In genomic region chr5:106205724-106206123, GRCm38 (mm10) we compare ENCODE assay signal across 15 mouse cellular contexts.
DNase-seq lines count a peak whose midpoint lies in the region; ATAC-seq lines count a peak whose summit lies in the region.
"Had no signal": no experiment of that assay in that cellular context is flagged by ENCODE, and none has a peak within 500 bp of the region (broad histone marks: within the 10 kb centered on the region; RNA-seq: fewer than 3 reads in every experiment).

No protein-coding gene starts in this region.

- no peaks in the 10 kb centered on the region for H3K36me3 ChIP-seq in forebrain, embryonic 13.5 days (ENCODE audit: poor library complexity, severe bottlenecking)
- no peaks in the 10 kb centered on the region for H3K36me3 ChIP-seq in midbrain, embryonic 10.5 days
- no peaks in the 10 kb centered on the region for H3K36me3 ChIP-seq in neural tube, embryonic 14.5 days (ENCODE audit: control insufficient read depth, insufficient read depth, low read length)
- H3K36me3 ChIP-seq in heart, embryonic 11.5 days (ENCODE audit: control insufficient read depth, insufficient read depth, low read length), result no peaks in the 10 kb centered on the region

- DNase-seq in embryo, embryonic 9.5 days (ENCODE audit: extremely low spot score), result peak; percentile 18
- peak; percentile 17 for DNase-seq in midbrain, embryonic 10.5 days (ENCODE audit: low spot score)
- DNase-seq in left cerebral cortex, adult 11 months (ENCODE audit: low spot score), result no peak
- no peak for DNase-seq in urinary bladder, postnatal 14 days (ENCODE audit: low spot score)
- DNase-seq: cerebellum, adult 8-10 months; gastrocnemius, postnatal 36 days; heart, postnatal 14 days; kidney, adult 11 months; spleen, adult 18-20 months had no signal

- no peak overlapping the region for H3K4me3 ChIP-seq in forebrain, embryonic 13.5 days
- H3K4me3 ChIP-seq in midbrain, embryonic 10.5 days, result no peak overlapping the region
- no peak overlapping the region for H3K4me3 ChIP-seq in neural tube, embryonic 14.5 days (ENCODE audit: low read depth, low read length)
- H3K4me3 ChIP-seq in heart, embryonic 11.5 days (ENCODE audit: low read depth, low read length), result no peak overlapping the region
- H3K4me3 ChIP-seq: erythroblast, embryonic 14.5 days; layer of hippocampus, adult 2 months had no signal

- no peaks in the 10 kb centered on the region for H3K9me3 ChIP-seq in forebrain, embryonic 13.5 days (replicated peaks)
- H3K9me3 ChIP-seq in midbrain, embryonic 10.5 days (replicated peaks), result no peaks in the 10 kb centered on the region
- no peaks in the 10 kb centered on the region for H3K9me3 ChIP-seq in neural tube, embryonic 14.5 days (ENCODE audit: control insufficient read depth, low read length)
- H3K9me3 ChIP-seq in heart, embryonic 11.5 days (replicated peaks; ENCODE audit: control insufficient read depth, low read length), result no peaks in the 10 kb centered on the region

- peaks cover 21% of the 10 kb centered on the region for H3K4me1 ChIP-seq in forebrain, embryonic 13.5 days
- peaks cover 16% of the 10 kb centered on the region for H3K4me1 ChIP-seq in midbrain, embryonic 10.5 days
- peaks cover 19% of the 10 kb centered on the region for H3K4me1 ChIP-seq in neural tube, embryonic 14.5 days (ENCODE audit: control insufficient read depth, insufficient read depth, low read length)
- no peaks in the 10 kb centered on the region for H3K4me1 ChIP-seq in heart, embryonic 11.5 days (ENCODE audit: control insufficient read depth, insufficient read depth, low read length)

- H3K27me3 ChIP-seq in forebrain, embryonic 13.5 days, result peaks cover 3% of the 10 kb centered on the region; the same call in 1 of the 2 replicates
- H3K27me3 ChIP-seq in midbrain, embryonic 10.5 days (ENCODE audit: low read depth, poor library complexity, severe bottlenecking), result no peaks in the 10 kb centered on the region
- no peaks in the 10 kb centered on the region for H3K27me3 ChIP-seq in neural tube, embryonic 14.5 days (ENCODE audit: control insufficient read depth, insufficient read depth, low read length)
- H3K27me3 ChIP-seq in heart, embryonic 11.5 days (ENCODE audit: control insufficient read depth, insufficient read depth, low read length), result no peaks in the 10 kb centered on the region

- WGBS in forebrain, embryonic 13.5 days, result 1% methylated on average over 6 of the region's 6 CpGs
- WGBS in midbrain, embryonic 10.5 days, result 29% methylated on average over 6 of the region's 6 CpGs
- 6% methylated on average over 6 of the region's 6 CpGs for WGBS in neural tube, embryonic 14.5 days
- 64% methylated on average over 6 of the region's 6 CpGs for WGBS in heart, embryonic 11.5 days (ENCODE audit: insufficient replicate concordance)

- no peak for ATAC-seq in forebrain, embryonic 13.5 days
- no peak for ATAC-seq in neural tube, embryonic 14.5 days (ENCODE audit: low read depth)
- ATAC-seq in heart, embryonic 11.5 days (replicated peaks; ENCODE audit: insufficient number of reproducible peaks, low FRiP score, low TSS enrichment), result no peak
- ATAC-seq: lung, postnatal 0 days had no signal

- H3K27ac ChIP-seq in forebrain, embryonic 13.5 days, result no peak overlapping the region
- peak overlapping the region; percentile 69 for H3K27ac ChIP-seq in midbrain, embryonic 10.5 days (replicated peaks)
- H3K27ac ChIP-seq in neural tube, embryonic 14.5 days (ENCODE audit: low read depth, low read length), result peak overlapping the region; percentile 48; the same call in 1 of the 2 replicates
- no peak overlapping the region for H3K27ac ChIP-seq in heart, embryonic 11.5 days (ENCODE audit: low read depth, low read length)
- H3K27ac ChIP-seq: layer of hippocampus, adult 2 months had no signal

- H3K4me2 ChIP-seq in forebrain, embryonic 13.5 days, result peak overlapping the region; percentile 36
- peak overlapping the region; percentile 18; the same call in 1 of the 2 replicates for H3K4me2 ChIP-seq in neural tube, embryonic 14.5 days (ENCODE audit: low read depth, low read length)
- no peak overlapping the region for H3K4me2 ChIP-seq in heart, embryonic 11.5 days

- H3K9ac ChIP-seq in forebrain, embryonic 13.5 days, result 0 out of 2 replicates have a peak overlapping the region, but pooled peaks have one; percentile 2
- H3K9ac ChIP-seq in neural tube, embryonic 14.5 days (replicated peaks; ENCODE audit: low read depth, low read length), result no peak overlapping the region; the same call in 1 of the 2 replicates
- H3K9ac ChIP-seq in heart, embryonic 11.5 days (ENCODE audit: low read depth, low read length), result no peak overlapping the region

Comparison
In these comparisons a context has a peak if more than half of its experiments do, and no peak if none do; other contexts are left out.
1. DNase-seq: peak in embryo, embryonic 9.5 days (single experiment) and midbrain, embryonic 10.5 days (single experiment); none in left cerebral cortex, adult 11 months (single experiment) and urinary bladder, postnatal 14 days (single experiment).
2. H3K27ac ChIP-seq: peak in midbrain, embryonic 10.5 days (single experiment) and neural tube, embryonic 14.5 days (single experiment); none in forebrain, embryonic 13.5 days (single experiment) and heart, embryonic 11.5 days (single experiment).